Mouse (Mus musculus) embryonic fibroblast, embryonic 13.5 days (primary cell): ENCODE measurements at regions not wholly inside any gene's neighbourhood (a gene's known extent, or its start where the extent isn't known, plus 50 kb on each side); places are given as distances from the start of the nearest gene placed in this dataset.

ENCODE experiments used
- H3K27ac ChIP-seq: 2 replicates; pipeline ENCODE4 v1.5.1; 2012; ENCODE audit warnings: low read length, control low read depth, inconsistent platforms; ENCODE audit not compliant: insufficient read depth
- H3K4me1 ChIP-seq: 2 replicates; pipeline ENCODE4 v1.6.1; 2011; ENCODE audit warnings: low read length; ENCODE audit not compliant: control insufficient read depth, insufficient read depth
- H3K4me3 ChIP-seq: 2 replicates; pipeline ENCODE4 v1.5.1; 2011; ENCODE audit warnings: mild to moderate bottlenecking, control low read depth, low read length; ENCODE audit not compliant: insufficient read depth
- CTCF ChIP-seq: IDR thresholded peaks from 2 replicates; pipeline ENCODE4 v1.5.1; 2011; ENCODE audit warnings: mild to moderate bottlenecking, control low read depth, low read length, moderate library complexity, borderline replicate concordance; ENCODE audit not compliant: insufficient read depth
- POLR2A ChIP-seq: IDR thresholded peaks from 2 replicates; pipeline ENCODE4 v1.6.1; 2011; ENCODE audit warnings: low read depth, mild to moderate bottlenecking, control low read depth, low read length, moderate library complexity

DNA sequence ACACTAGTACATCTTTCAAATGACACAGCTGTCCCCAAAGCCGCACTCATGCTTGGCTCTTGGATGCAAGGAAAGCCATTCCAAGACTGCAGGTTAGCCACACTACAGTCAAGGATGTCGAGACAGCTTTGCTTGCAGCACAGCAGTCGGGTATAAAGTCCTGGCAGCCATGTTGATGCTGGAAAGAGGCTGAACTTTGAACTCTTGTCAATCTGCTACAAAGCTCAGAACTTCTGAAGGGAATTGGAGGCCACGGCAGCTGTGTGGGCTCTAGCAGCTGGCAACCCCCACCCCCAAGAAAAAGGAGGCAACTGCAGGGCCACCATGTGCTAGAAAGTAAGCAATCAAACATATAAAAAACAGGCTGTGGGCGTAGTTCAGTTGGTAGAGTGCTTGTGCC lies 90.0 kb upstream of the Zcchc2 start:
- no peak for TF ChIP-seq POLR2A
- TF ChIP-seq CTCF: no peak
- Histone ChIP-seq H3K27ac (no peak overlapping the region), H3K4me3 (no peak overlapping the region), H3K4me1 (no peaks in the 10 kb centered on the region)

DNA sequence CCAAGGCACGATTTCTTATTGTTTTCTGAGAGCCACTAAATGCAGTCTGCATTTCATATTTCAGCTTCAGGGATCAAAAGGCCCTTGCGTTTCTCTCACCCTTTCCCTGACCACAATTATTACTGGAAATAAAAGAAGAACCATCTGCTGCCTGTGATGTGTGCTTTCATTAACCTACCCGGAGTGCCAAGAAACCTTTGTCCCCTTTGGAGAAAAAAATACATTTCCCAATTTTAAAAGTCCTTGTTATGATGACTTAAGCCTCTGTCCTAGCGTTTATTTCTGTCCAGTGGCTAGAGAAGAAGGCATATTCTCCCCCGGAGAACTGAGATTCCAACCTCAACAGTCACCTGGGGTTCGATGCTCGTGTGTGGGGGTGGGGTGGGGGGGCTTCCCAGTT lies 89.3 kb upstream of the Zcchc2 start:
- H3K4me3 ChIP-seq: no peak overlapping the region
- H3K27ac ChIP-seq: no peak overlapping the region
- no peak for TF ChIP-seq CTCF
- TF ChIP-seq POLR2A: no peak
- no peaks in the 10 kb centered on the region for H3K4me1 ChIP-seq

DNA sequence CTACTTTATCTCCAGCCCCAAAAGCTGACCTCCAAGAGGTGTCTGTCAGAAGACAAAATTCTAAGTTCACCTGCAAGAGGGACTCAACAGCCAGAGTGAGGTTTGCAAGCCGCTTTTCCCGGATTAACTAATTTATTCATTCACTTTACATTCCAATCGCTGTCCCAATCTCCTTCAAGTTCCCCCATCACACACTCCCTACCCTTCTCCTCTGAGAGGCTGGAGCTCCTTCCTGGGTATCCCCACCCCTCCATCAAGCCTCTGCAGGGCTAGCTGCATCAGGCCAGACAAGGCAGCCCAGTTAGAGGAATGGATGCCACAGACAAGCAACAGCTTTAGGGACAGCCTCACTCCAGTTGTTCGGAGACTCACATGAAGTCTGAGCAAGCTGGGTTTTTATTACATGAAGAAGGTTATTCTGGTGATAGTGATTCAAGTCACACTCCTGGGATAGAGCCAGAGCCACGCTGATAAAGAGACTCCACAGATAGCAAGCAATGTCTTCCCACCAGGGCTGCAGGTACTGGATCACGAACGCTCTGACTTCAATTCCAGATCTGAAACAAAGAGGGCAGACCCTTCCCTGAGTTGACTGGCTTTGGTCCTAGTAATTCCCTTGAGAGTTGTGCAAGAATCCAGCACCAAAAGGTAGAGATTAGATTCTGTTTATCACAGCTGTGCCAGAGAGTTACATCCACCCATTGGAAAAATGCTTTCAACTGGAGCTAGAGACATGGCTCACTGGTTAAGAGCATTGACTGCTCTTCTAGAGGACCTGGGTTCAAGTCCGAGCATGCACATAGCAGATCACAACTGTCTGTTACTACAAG lies 86.7 kb upstream of the Zcchc2 start:
- no peak for TF ChIP-seq CTCF
- no peak for TF ChIP-seq POLR2A
- no peak overlapping the region for H3K27ac ChIP-seq
- peaks cover 3% of the 10 kb centered on the region; the same call in 1 of the 2 replicates for H3K4me1 ChIP-seq
- no peak overlapping the region for H3K4me3 ChIP-seq

DNA sequence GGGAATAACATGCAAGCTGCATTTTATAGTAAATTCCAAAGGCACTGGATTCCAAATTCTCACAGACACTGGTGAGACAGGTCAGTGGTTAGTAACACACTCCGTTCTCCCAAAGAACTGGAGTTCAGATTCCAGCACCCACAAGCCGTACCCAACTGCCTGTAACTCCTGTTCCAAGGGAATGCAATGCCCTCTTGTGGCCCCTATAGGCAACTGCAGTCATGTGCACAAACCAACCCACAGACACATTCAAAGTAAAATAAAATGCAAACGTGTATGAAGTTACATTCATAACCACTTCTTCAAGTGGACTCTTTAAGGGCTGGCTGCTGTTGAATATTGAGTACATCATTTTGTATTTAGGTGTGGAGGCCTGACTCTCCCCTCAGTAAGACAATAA lies 85.5 kb upstream of the Zcchc2 start:
- no peak overlapping the region for H3K4me3 ChIP-seq
- TF ChIP-seq POLR2A (no peak), CTCF (no peak)
- H3K4me1 ChIP-seq: peaks cover 3% of the 10 kb centered on the region; the same call in 1 of the 2 replicates
- no peak overlapping the region for H3K27ac ChIP-seq

DNA sequence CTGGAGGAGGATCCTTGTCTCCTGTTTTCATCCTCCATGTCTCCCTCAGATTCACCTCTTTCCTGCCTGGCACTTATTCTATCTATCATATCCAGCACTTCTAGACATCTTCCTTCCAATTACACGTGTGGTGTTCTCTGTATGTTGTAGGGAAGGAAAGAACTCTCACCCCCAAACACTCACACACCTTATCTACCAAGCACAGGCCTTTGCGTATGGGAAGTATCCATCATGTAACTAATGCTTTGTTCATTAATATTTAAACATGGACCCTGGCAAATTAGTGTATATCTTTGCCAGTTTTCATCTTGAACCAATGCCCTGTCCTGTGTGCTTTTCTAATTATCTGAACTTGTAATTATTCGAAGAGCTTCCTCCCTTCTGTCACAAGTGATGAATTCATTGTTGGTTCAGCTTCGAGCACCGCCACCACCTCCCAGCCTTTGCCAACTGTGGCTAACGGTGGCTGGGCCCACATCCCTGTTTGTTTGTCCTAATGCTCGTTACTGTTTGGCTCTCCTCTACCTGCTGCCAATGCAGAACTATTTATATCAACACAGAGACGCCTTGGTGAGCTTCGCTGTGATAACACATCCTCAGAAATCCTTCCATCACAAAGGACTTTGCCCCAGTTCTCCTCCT lies 84.3 kb upstream of the Zcchc2 start:
- Histone ChIP-seq H3K4me1 (peaks cover 3% of the 10 kb centered on the region; the same call in 1 of the 2 replicates), H3K4me3 (no peak overlapping the region), H3K27ac (no peak overlapping the region)
- no peak for TF ChIP-seq POLR2A
- TF ChIP-seq CTCF: no peak

DNA sequence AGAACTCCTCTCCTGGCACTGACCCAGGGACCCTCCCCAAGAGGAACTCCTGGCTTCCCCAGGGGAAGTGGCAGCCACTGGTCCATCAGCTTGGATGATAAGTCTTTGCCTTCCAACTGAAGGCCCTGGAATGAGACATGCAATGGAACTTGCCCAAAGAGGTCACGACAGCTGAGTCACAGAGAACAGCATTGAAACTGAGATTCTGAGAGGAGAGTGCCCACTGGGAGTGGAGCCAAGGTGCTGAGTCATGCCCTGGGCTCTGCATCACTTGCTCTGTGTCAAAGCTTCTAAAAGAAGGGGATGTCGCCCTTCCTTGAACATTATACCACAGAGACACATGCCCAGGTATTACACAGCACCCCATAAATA lies 83.8 kb upstream of the Zcchc2 start:
- Histone ChIP-seq H3K4me1 (peaks cover 3% of the 10 kb centered on the region; the same call in 1 of the 2 replicates), H3K4me3 (no peak overlapping the region), H3K27ac (no peak overlapping the region)
- TF ChIP-seq POLR2A (no peak), CTCF (no peak)

DNA sequence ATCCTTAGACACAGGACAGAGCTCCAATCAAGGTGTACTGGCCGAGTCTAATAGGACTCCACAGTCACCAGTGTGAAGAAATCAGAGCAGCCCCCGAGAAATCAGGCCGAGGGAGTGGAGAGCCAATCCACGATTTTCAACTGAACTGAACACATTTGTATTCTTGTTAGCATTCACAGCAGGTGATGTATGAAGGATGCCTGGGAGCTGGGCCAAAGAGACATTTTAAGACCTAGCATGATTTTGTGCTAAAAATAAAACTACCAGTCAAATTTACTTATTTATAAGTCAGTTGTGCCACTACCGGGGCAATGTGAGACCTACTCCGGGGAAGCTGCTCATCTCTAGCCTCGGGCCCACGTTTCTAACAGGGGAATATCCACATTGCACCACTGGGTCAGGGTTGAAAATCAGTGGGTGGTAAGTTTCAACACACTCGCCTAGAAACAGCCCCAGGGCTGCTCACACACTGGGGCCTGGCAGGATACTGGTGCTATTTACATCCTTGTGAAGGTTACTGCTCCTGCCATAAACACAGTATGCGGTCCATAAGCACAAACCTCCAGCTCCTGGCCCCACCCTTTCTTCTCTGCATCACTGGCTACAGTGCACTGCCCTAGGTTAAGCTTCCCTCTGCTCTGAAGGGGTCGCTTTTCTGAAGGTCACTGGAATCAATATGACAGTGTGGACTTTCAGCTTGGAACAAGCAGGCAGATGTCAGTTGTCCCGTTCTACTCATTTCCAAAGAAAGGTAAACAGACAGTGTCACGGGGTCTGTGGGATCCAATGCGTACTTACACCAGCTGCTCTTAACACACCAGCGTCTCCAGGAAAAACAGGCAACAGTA lies 82.0 kb upstream of the Zcchc2 start:
- Histone ChIP-seq H3K27ac (no peak overlapping the region), H3K4me3 (no peak overlapping the region), H3K4me1 (peaks cover 3% of the 10 kb centered on the region; the same call in 1 of the 2 replicates)
- TF ChIP-seq CTCF (no peak), POLR2A (no peak)

DNA sequence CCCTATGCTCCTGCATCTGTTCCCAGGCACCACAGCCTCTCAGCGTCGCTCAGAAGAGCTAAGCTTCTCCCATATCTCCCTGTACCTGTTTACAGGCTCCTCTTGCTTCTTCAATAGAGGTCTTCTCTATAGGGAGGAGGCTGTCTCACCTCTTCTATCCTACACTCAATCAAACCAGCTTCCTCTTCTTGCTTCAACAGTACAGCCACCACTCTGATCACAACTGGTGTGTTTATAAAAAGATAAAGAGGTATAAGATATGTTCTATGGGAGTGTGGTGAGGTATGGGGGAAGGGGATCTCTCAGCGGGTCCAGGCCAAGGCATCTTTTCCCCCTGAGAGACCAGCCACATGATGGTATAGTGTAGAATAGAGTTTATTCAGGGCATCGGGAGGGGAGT lies 81.1 kb upstream of the Zcchc2 start:
- no peak overlapping the region for H3K4me3 ChIP-seq
- no peak overlapping the region for H3K27ac ChIP-seq
- H3K4me1 ChIP-seq: peaks cover 3% of the 10 kb centered on the region; the same call in 1 of the 2 replicates
- TF ChIP-seq CTCF (no peak), POLR2A (no peak)

DNA sequence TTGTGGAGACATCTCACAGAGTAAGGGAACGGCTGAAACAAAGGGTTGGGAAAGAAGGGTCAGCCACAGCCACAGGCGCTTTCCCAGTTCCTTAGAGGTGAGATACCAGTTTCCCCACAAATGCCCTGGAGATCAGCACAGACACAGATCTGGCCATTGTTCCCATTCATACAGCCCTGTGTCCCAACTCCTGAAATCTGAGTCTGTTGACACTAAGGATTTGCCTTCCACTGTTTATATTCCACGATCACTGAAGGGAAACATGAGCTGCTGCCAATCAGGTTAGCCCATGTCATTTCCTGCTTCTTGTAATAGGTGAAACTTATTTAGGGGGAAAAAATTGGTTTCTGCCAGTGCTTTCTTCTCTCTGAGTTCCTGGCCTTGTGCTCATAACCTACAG lies 78.5 kb upstream of the Zcchc2 start:
- no peak overlapping the region for H3K4me3 ChIP-seq
- H3K4me1 ChIP-seq: no peaks in the 10 kb centered on the region
- no peak for TF ChIP-seq POLR2A
- no peak overlapping the region for H3K27ac ChIP-seq
